Mouse (Mus musculus) right cerebral cortex, postnatal 4 days (tissue): Measurements from ENCODE around the gene Def6.

Experiments used
- DNase-seq: peaks from one replicate; pipeline ENCODE4 v3.0.0-alpha.2; 2022

The Def6 gene

GRCm38 (mm10) chr17:28244214-28244613 lies 36.6 kb downstream of the Def6 start:
- DNase-seq, result no peak

GRCm38 (mm10) chr17:28244714-28245113 lies 37.1 kb downstream of the Def6 start:
- DNase-seq, result peak; percentile 66

GRCm38 (mm10) chr17:28246640-28247039 lies 39.1 kb downstream of the Def6 start:
- no peak for DNase-seq

- DNase-seq, result no peak
Measured at GRCm38 (mm10) chr17:28247613-28248012, 40.0 kb downstream of the Def6 start.

GRCm38 (mm10) chr17:28249062-28249461 lies 41.5 kb downstream of the Def6 start:
- no peak for DNase-seq

GRCm38 (mm10) chr17:28251579-28252280 lies 44.2 kb downstream of the Def6 start:
- DNase-seq, result no peak

- no peak for DNase-seq
Measured at GRCm38 (mm10) chr17:28252281-28252648, 44.7 kb downstream of the Def6 start.

GRCm38 (mm10) chr17:28253216-28253615 lies 45.6 kb downstream of the Def6 start:
- no peak for DNase-seq

GRCm38 (mm10) chr17:28254804-28255203 lies 47.2 kb downstream of the Def6 start:
- no peak for DNase-seq

- no peak for DNase-seq
Measured at GRCm38 (mm10) chr17:28255651-28256050, 48.1 kb downstream of the Def6 start.

GRCm38 (mm10) chr17:28256651-28257328 lies 49.2 kb downstream of the Def6 start:
- no peak for DNase-seq

GRCm38 (mm10) chr17:28258325-28258724 lies 50.7 kb downstream of the Def6 start:
- no peak for DNase-seq

GRCm38 (mm10) chr17:28259890-28260542 lies 52.4 kb downstream of the Def6 start:
- no peak for DNase-seq

GRCm38 (mm10) chr17:28260543-28260909 lies 52.9 kb downstream of the Def6 start:
- DNase-seq, result no peak

- DNase-seq, result no peak
Measured at GRCm38 (mm10) chr17:28261795-28262194, 54.2 kb downstream of the Def6 start.

GRCm38 (mm10) chr17:28263181-28263894 lies 55.8 kb downstream of the Def6 start:
- no peak for DNase-seq

- no peak for DNase-seq
Measured at GRCm38 (mm10) chr17:28267251-28267650, 59.7 kb downstream of the Def6 start.

GRCm38 (mm10) chr17:28270165-28270564 lies 62.6 kb downstream of the Def6 start:
- no peak for DNase-seq

- DNase-seq, result no peak
Measured at GRCm38 (mm10) chr17:28271537-28272266, 64.1 kb downstream of the Def6 start.

GRCm38 (mm10) chr17:28272281-28272680 lies 64.7 kb downstream of the Def6 start:
- DNase-seq, result no peak

- no peak for DNase-seq
Measured at GRCm38 (mm10) chr17:28272837-28273236, 65.3 kb downstream of the Def6 start.

- no peak for DNase-seq
Measured at GRCm38 (mm10) chr17:28274739-28275138, 67.2 kb downstream of the Def6 start.

- no peak for DNase-seq
Measured at GRCm38 (mm10) chr17:28277226-28277625, 69.6 kb downstream of the Def6 start.
